Mouse (Mus musculus) neural tube, embryonic 15.5 days (tissue): Measurements from ENCODE around the gene Lhx2. TPM values are rescaled to one million over a fixed set of nuclear protein-coding genes. Genes with fewer than 3 reads are reported as not detected.

ENCODE experiments used
- ATAC-seq: fragments of 200-750 bp; cut with Nextera tagmentation; 2 replicates; pipeline ENCODE4 v1.8.0; 2017; ENCODE audit warnings: mild to moderate bottlenecking, moderate TSS enrichment, moderate library complexity; ENCODE audit not compliant: low FRiP score
- H3K27ac ChIP-seq: fragments of 300-500 bp; sonication (generic); replicated peaks from 2 replicates; pipeline ENCODE4 v1.5.1; 2015; ENCODE audit warnings: mild to moderate bottlenecking, inconsistent platforms
- H3K27me3 ChIP-seq: fragments of 300-500 bp; sonication (generic); replicated peaks from 2 replicates; pipeline ENCODE4 v1.6.1; 2015; ENCODE audit warnings: inconsistent platforms
- H3K36me3 ChIP-seq: fragments of 300-500 bp; sonication (generic); 2 replicates; pipeline ENCODE4 v1.6.1; 2015; ENCODE audit warnings: inconsistent platforms
- H3K4me1 ChIP-seq: fragments of 300-500 bp; sonication (generic); 2 replicates; pipeline ENCODE4 v1.6.1; 2015; ENCODE audit warnings: inconsistent platforms
- H3K4me2 ChIP-seq: fragments of 300-500 bp; sonication (generic); 2 replicates; pipeline ENCODE4 v1.6.1; 2015; ENCODE audit warnings: inconsistent platforms, mild to moderate bottlenecking, moderate library complexity
- H3K4me3 ChIP-seq: fragments of 300-500 bp; sonication (generic); replicated peaks from 2 replicates; pipeline ENCODE4 v1.5.1; 2015; ENCODE audit warnings: mild to moderate bottlenecking, inconsistent platforms
- H3K9ac ChIP-seq: fragments of 300-500 bp; sonication (generic); replicated peaks from 2 replicates; pipeline ENCODE4 v1.6.1; 2015; ENCODE audit warnings: mild to moderate bottlenecking, inconsistent platforms
- H3K9me3 ChIP-seq: fragments of 300-500 bp; sonication (generic); replicated peaks from 2 replicates; pipeline ENCODE4 v1.6.1; 2016; ENCODE audit warnings: inconsistent platforms
- WGBS: fragments of 180-500 bp; shearing (Covaris S2); methylation state at CpG from one replicate; pipeline ENCODE4 v1.1.7; 2015; ENCODE audit warnings: mixed read lengths; 5-methylcytosine and 5-hydroxymethylcytosine counted together
- polyA plus RNA-seq: library from polyadenylated mRNA; unstranded; fragments of >200 nt; fragmentation: Nextera tagmentation; extraction: Ambion mirVana; gene quantifications from 2 replicates; pipeline ENCODE4 v1.2.1, GENCODE M21; 2015

Gene Lhx2
- polyA plus RNA-seq, 1 experiment from 2014 or later = 3.0 TPM

- Histone ChIP-seq H3K4me1 (peaks cover 34% of the 10 kb centered on the region), H3K9ac (no peak overlapping the region), H3K27me3 (peaks cover 98% of the 10 kb centered on the region), H3K27ac (no peak overlapping the region), H3K9me3 (no peaks in the 10 kb centered on the region), H3K4me3 (no peak overlapping the region), H3K36me3 (no peaks in the 10 kb centered on the region), H3K4me2 (no peak overlapping the region)
- no peak for ATAC-seq
- 1% methylated on average over 19 of the region's 19 CpGs for WGBS
These were observed 9.8 kb downstream of the Lhx2 start for GRCm38 (mm10) chr2:38348660-38349420.

- H3K27me3 ChIP-seq = peaks cover 97% of the 10 kb centered on the region
- no peak for ATAC-seq
- H3K9me3 ChIP-seq = no peaks in the 10 kb centered on the region
- H3K4me2 ChIP-seq = peak overlapping the region; percentile 79; the same call in 1 of the 2 replicates
- H3K4me3 ChIP-seq = 0 out of 2 replicates have a peak overlapping the region, but pooled peaks have one; percentile 44
- no peaks in the 10 kb centered on the region for H3K36me3 ChIP-seq
- 2% methylated on average over 12 of the region's 12 CpGs for WGBS
- no peak overlapping the region for H3K27ac ChIP-seq
- no peak overlapping the region for H3K9ac ChIP-seq
- peaks cover 36% of the 10 kb centered on the region for H3K4me1 ChIP-seq
These were observed 10.6 kb downstream of the Lhx2 start for GRCm38 (mm10) chr2:38349447-38350350.

- Histone ChIP-seq H3K27me3 (peaks cover 96% of the 10 kb centered on the region), H3K9ac (no peak overlapping the region), H3K36me3 (no peaks in the 10 kb centered on the region), H3K4me2 (peak overlapping the region; percentile 79), H3K27ac (no peak overlapping the region), H3K9me3 (no peaks in the 10 kb centered on the region), H3K4me1 (peaks cover 43% of the 10 kb centered on the region), H3K4me3 (peak overlapping the region; percentile 44)
- WGBS = 0% methylated on average over 13 of the region's 13 CpGs
- ATAC-seq = no peak
These were observed 11.3 kb downstream of the Lhx2 start for GRCm38 (mm10) chr2:38350386-38350785.

GRCm38 (mm10) chr2:38350796-38351195 lies 11.7 kb downstream of the Lhx2 start:
- H3K27me3 ChIP-seq = peaks cover 94% of the 10 kb centered on the region
- H3K4me1 ChIP-seq = peaks cover 43% of the 10 kb centered on the region
- peak; percentile 85 for ATAC-seq
- no peaks in the 10 kb centered on the region for H3K9me3 ChIP-seq
- H3K9ac ChIP-seq = no peak overlapping the region
- WGBS = under 1% methylated on average over 25 of the region's 37 CpGs
- no peak overlapping the region for H3K27ac ChIP-seq
- peak overlapping the region; percentile 44 for H3K4me3 ChIP-seq
- peak overlapping the region; percentile 79 for H3K4me2 ChIP-seq
- no peaks in the 10 kb centered on the region for H3K36me3 ChIP-seq

GRCm38 (mm10) chr2:38351641-38352320 lies 12.7 kb downstream of the Lhx2 start:
- H3K4me3 ChIP-seq = peak overlapping the region; percentile 44
- no peak overlapping the region for H3K27ac ChIP-seq
- H3K4me1 ChIP-seq = peaks cover 50% of the 10 kb centered on the region
- peak overlapping the region; percentile 79 for H3K4me2 ChIP-seq
- no peaks in the 10 kb centered on the region for H3K9me3 ChIP-seq
- H3K9ac ChIP-seq = no peak overlapping the region
- peaks cover 94% of the 10 kb centered on the region for H3K27me3 ChIP-seq
- H3K36me3 ChIP-seq = no peaks in the 10 kb centered on the region
- 0 out of 2 replicates have a peak, but pooled peaks have one; percentile 28 for ATAC-seq
- WGBS = under 1% methylated on average over 44 of the region's 57 CpGs

- Histone ChIP-seq H3K4me3 (peak overlapping the region; percentile 44), H3K27ac (no peak overlapping the region), H3K9me3 (no peaks in the 10 kb centered on the region), H3K4me1 (peaks cover 54% of the 10 kb centered on the region), H3K36me3 (no peaks in the 10 kb centered on the region), H3K27me3 (peaks cover 93% of the 10 kb centered on the region), H3K4me2 (peak overlapping the region; percentile 79; the same call in 1 of the 2 replicates), H3K9ac (no peak overlapping the region)
- 4% methylated on average over 21 of the region's 21 CpGs for WGBS
- no peak for ATAC-seq
These were observed 13.4 kb downstream of the Lhx2 start for GRCm38 (mm10) chr2:38352321-38353007.

GRCm38 (mm10) chr2:38353008-38353379 lies 13.9 kb downstream of the Lhx2 start:
- H3K36me3 ChIP-seq = no peaks in the 10 kb centered on the region
- WGBS = 1% methylated on average over 10 of the region's 10 CpGs
- H3K4me3 ChIP-seq = no peak overlapping the region
- peaks cover 53% of the 10 kb centered on the region for H3K4me1 ChIP-seq
- H3K4me2 ChIP-seq = no peak overlapping the region
- H3K9ac ChIP-seq = no peak overlapping the region
- H3K27ac ChIP-seq = no peak overlapping the region
- H3K27me3 ChIP-seq = peaks cover 94% of the 10 kb centered on the region
- H3K9me3 ChIP-seq = no peaks in the 10 kb centered on the region
- no peak for ATAC-seq

GRCm38 (mm10) chr2:38353664-38354063 lies 14.6 kb downstream of the Lhx2 start:
- H3K4me2 ChIP-seq = no peak overlapping the region
- H3K9me3 ChIP-seq = no peaks in the 10 kb centered on the region
- H3K27me3 ChIP-seq = peaks cover 95% of the 10 kb centered on the region
- no peaks in the 10 kb centered on the region for H3K36me3 ChIP-seq
- H3K4me1 ChIP-seq = peaks cover 49% of the 10 kb centered on the region
- H3K27ac ChIP-seq = no peak overlapping the region
- 6% methylated on average over 4 of the region's 4 CpGs for WGBS
- H3K9ac ChIP-seq = no peak overlapping the region
- no peak for ATAC-seq
- H3K4me3 ChIP-seq = no peak overlapping the region

GRCm38 (mm10) chr2:38354179-38354716 lies 15.2 kb downstream of the Lhx2 start:
- H3K9ac ChIP-seq = no peak overlapping the region
- H3K27ac ChIP-seq = no peak overlapping the region
- H3K4me1 ChIP-seq = peaks cover 49% of the 10 kb centered on the region
- WGBS = under 1% methylated on average over 22 of the region's 22 CpGs
- peaks cover 95% of the 10 kb centered on the region for H3K27me3 ChIP-seq
- no peak for ATAC-seq
- H3K4me2 ChIP-seq = no peak overlapping the region
- no peaks in the 10 kb centered on the region for H3K9me3 ChIP-seq
- no peaks in the 10 kb centered on the region for H3K36me3 ChIP-seq
- H3K4me3 ChIP-seq = 0 out of 2 replicates have a peak overlapping the region, but pooled peaks have one; percentile 4

- Histone ChIP-seq H3K27ac (no peak overlapping the region), H3K4me3 (0 out of 2 replicates have a peak overlapping the region, but pooled peaks have one; percentile 4)
- WGBS = under 1% methylated on average over 34 of the region's 34 CpGs
These were observed 15.8 kb downstream of the Lhx2 start for GRCm38 (mm10) chr2:38354717-38355510.

More at GRCm38 (mm10) chr2:38354717-38355510, 15.8 kb downstream of the Lhx2 start:
- H3K27me3 ChIP-seq = peaks cover 95% of the 10 kb centered on the region
- no peaks in the 10 kb centered on the region for H3K36me3 ChIP-seq
- H3K4me2 ChIP-seq = no peak overlapping the region
- H3K9me3 ChIP-seq = no peaks in the 10 kb centered on the region
- ATAC-seq = no peak
- H3K4me1 ChIP-seq = peaks cover 49% of the 10 kb centered on the region
- H3K9ac ChIP-seq = no peak overlapping the region
